Mouse (Mus musculus) heart, embryonic 16.5 days (tissue): ENCODE results near the gene Ankrd36. TPM values are rescaled to one million over a fixed set of nuclear protein-coding genes. Genes with fewer than 3 reads are reported as not detected.

ENCODE experiments used
- ATAC-seq: fragments of 200-750 bp; cut with Nextera tagmentation; replicated peaks from 2 replicates; pipeline ENCODE4 v1.8.0; 2017; ENCODE audit warnings: moderate number of reproducible peaks; ENCODE audit not compliant: insufficient read depth, low FRiP score; ENCODE audit errors: extremely low read depth
- H3K27ac ChIP-seq: fragments of 300-500 bp; sonication (generic); 2 replicates; pipeline ENCODE4 v1.5.1; 2014; ENCODE audit warnings: mild to moderate bottlenecking, low read length, control low read depth, moderate library complexity
- H3K27me3 ChIP-seq: fragments of 300-500 bp; sonication (generic); 2 replicates; pipeline ENCODE4 v1.6.1; 2014; ENCODE audit warnings: low read length, mixed read lengths; ENCODE audit not compliant: control insufficient read depth, insufficient read depth
- H3K36me3 ChIP-seq: fragments of 300-500 bp; sonication (generic); 2 replicates; pipeline ENCODE4 v1.6.1; 2014; ENCODE audit not compliant: control insufficient read depth, insufficient read depth
- H3K4me1 ChIP-seq: fragments of 300-500 bp; sonication (generic); 2 replicates; pipeline ENCODE4 v1.6.1; 2014; ENCODE audit warnings: low read length, mixed read lengths; ENCODE audit not compliant: control insufficient read depth, insufficient read depth
- H3K4me2 ChIP-seq: fragments of 300-500 bp; sonication (generic); 2 replicates; pipeline ENCODE4 v1.6.1; 2014; ENCODE audit warnings: low read depth, mild to moderate bottlenecking, control low read depth, low read length
- H3K4me3 ChIP-seq: fragments of 300-500 bp; sonication (generic); 2 replicates; pipeline ENCODE4 v1.5.1; 2014; ENCODE audit warnings: mild to moderate bottlenecking, control low read depth, low read length
- H3K9ac ChIP-seq: fragments of 300-500 bp; sonication (generic); 2 replicates; pipeline ENCODE4 v1.6.1; 2014; ENCODE audit warnings: low read length, control low read depth
- H3K9me3 ChIP-seq: fragments of 300-500 bp; sonication (generic); replicated peaks from 2 replicates; pipeline ENCODE4 v1.6.1; 2016; ENCODE audit warnings: low read length; ENCODE audit not compliant: control insufficient read depth
- WGBS: fragments of 180-500 bp; shearing (Covaris S2); extraction: QIAGEN DNeasy Blood & Tissue Kit; methylation state at CpG from one replicate; pipeline ENCODE4 v1.1.7; 2014; 5-methylcytosine and 5-hydroxymethylcytosine counted together
- polyA plus RNA-seq: library from polyadenylated mRNA; unstranded; fragments of >200 nt; fragmentation: Nextera tagmentation; extraction: Ambion mirVana; gene quantifications from 2 replicates; pipeline ENCODE4 v1.2.1, GENCODE M21; 2015

Gene Ankrd36
- polyA plus RNA-seq, 1 experiment from 2014 or later, result not detected

GRCm38 (mm10) chr11:5684283-5684682 is 114.8 kb downstream of the Ankrd36 start:
- Histone ChIP-seq H3K4me2 (no peak overlapping the region), H3K4me3 (no peak overlapping the region), H3K4me1 (no peaks in the 10 kb centered on the region), H3K36me3 (no peaks in the 10 kb centered on the region), H3K9ac (no peak overlapping the region), H3K9me3 (no peaks in the 10 kb centered on the region), H3K27ac (no peak overlapping the region), H3K27me3 (no peaks in the 10 kb centered on the region)
- ATAC-seq, result no peak
- WGBS, result 31% methylated on average over 7 of the region's 7 CpGs

GRCm38 (mm10) chr11:5691775-5692174 is 122.3 kb downstream of the Ankrd36 start:
- 29% methylated on average over 7 of the region's 7 CpGs for WGBS
- H3K4me1 ChIP-seq, result no peaks in the 10 kb centered on the region

GRCm38 (mm10) chr11:5700808-5701207 is 131.3 kb downstream of the Ankrd36 start:
- no peak for ATAC-seq
- WGBS, result 81% methylated on average over 7 of the region's 7 CpGs
- Histone ChIP-seq H3K9me3 (no peaks in the 10 kb centered on the region), H3K27me3 (no peaks in the 10 kb centered on the region), H3K36me3 (peaks cover 11% of the 10 kb centered on the region), H3K4me1 (peaks cover 3% of the 10 kb centered on the region; the same call in 1 of the 2 replicates), H3K4me2 (no peak overlapping the region), H3K4me3 (no peak overlapping the region), H3K27ac (no peak overlapping the region), H3K9ac (no peak overlapping the region)

More at GRCm38 (mm10) chr11:5691775-5692174, 122.3 kb downstream of the Ankrd36 start:
- no peak overlapping the region for H3K27ac ChIP-seq
- H3K9ac ChIP-seq, result no peak overlapping the region
- H3K4me2 ChIP-seq, result no peak overlapping the region
- no peaks in the 10 kb centered on the region for H3K9me3 ChIP-seq
- no peaks in the 10 kb centered on the region for H3K27me3 ChIP-seq
- no peaks in the 10 kb centered on the region for H3K36me3 ChIP-seq
- H3K4me3 ChIP-seq, result no peak overlapping the region
- ATAC-seq, result no peak

GRCm38 (mm10) chr11:5701300-5701699 is 131.8 kb downstream of the Ankrd36 start:
- Histone ChIP-seq H3K36me3 (peaks cover 11% of the 10 kb centered on the region), H3K4me3 (no peak overlapping the region), H3K4me1 (peaks cover 8% of the 10 kb centered on the region), H3K27ac (no peak overlapping the region), H3K4me2 (no peak overlapping the region), H3K9me3 (no peaks in the 10 kb centered on the region), H3K27me3 (no peaks in the 10 kb centered on the region), H3K9ac (no peak overlapping the region)
- no peak for ATAC-seq
- WGBS, result 72% methylated on average over 2 of the region's 2 CpGs

GRCm38 (mm10) chr11:5701821-5702220 is 132.3 kb downstream of the Ankrd36 start:
- Histone ChIP-seq H3K27me3 (no peaks in the 10 kb centered on the region), H3K9me3 (no peaks in the 10 kb centered on the region), H3K4me3 (no peak overlapping the region), H3K4me2 (no peak overlapping the region), H3K36me3 (peaks cover 11% of the 10 kb centered on the region), H3K27ac (no peak overlapping the region), H3K9ac (no peak overlapping the region), H3K4me1 (peaks cover 13% of the 10 kb centered on the region)
- WGBS, result 88% methylated on average over 1 of the region's 1 CpGs
- no peak for ATAC-seq

- H3K4me1 ChIP-seq, result peaks cover 13% of the 10 kb centered on the region
- peaks cover 11% of the 10 kb centered on the region for H3K36me3 ChIP-seq
- ATAC-seq, result no peak
- no peak overlapping the region for H3K4me3 ChIP-seq
- 45% methylated on average over 5 of the region's 5 CpGs for WGBS
- H3K27me3 ChIP-seq, result no peaks in the 10 kb centered on the region
- H3K9me3 ChIP-seq, result no peaks in the 10 kb centered on the region
- no peak overlapping the region for H3K27ac ChIP-seq
- H3K4me2 ChIP-seq, result no peak overlapping the region
- no peak overlapping the region for H3K9ac ChIP-seq
Observed at GRCm38 (mm10) chr11:5702271-5702956, 132.9 kb downstream of the Ankrd36 start.

GRCm38 (mm10) chr11:5702957-5703332 is 133.5 kb downstream of the Ankrd36 start:
- Histone ChIP-seq H3K4me3 (no peak overlapping the region), H3K4me2 (no peak overlapping the region), H3K27ac (no peak overlapping the region), H3K27me3 (no peaks in the 10 kb centered on the region), H3K9ac (no peak overlapping the region), H3K4me1 (peaks cover 13% of the 10 kb centered on the region), H3K36me3 (peaks cover 11% of the 10 kb centered on the region), H3K9me3 (no peaks in the 10 kb centered on the region)
- ATAC-seq, result no peak
- WGBS, result 89% methylated on average over 6 of the region's 6 CpGs

GRCm38 (mm10) chr11:5703341-5703740 is 133.9 kb downstream of the Ankrd36 start:
- Histone ChIP-seq H3K9ac (no peak overlapping the region), H3K4me2 (no peak overlapping the region), H3K4me1 (peaks cover 13% of the 10 kb centered on the region), H3K27me3 (no peaks in the 10 kb centered on the region), H3K4me3 (no peak overlapping the region), H3K36me3 (peaks cover 11% of the 10 kb centered on the region), H3K27ac (no peak overlapping the region), H3K9me3 (no peaks in the 10 kb centered on the region)
- ATAC-seq, result no peak
- WGBS, result 86% methylated on average over 1 of the region's 1 CpGs

- H3K4me3 ChIP-seq, result no peak overlapping the region; the same call in 1 of the 2 replicates
- H3K27me3 ChIP-seq, result no peaks in the 10 kb centered on the region
- peak overlapping the region; percentile 81; the same call in 1 of the 2 replicates for H3K4me2 ChIP-seq
- peaks cover 22% of the 10 kb centered on the region for H3K4me1 ChIP-seq
- H3K36me3 ChIP-seq, result peaks cover 11% of the 10 kb centered on the region
- WGBS, result 88% methylated on average over 9 of the region's 9 CpGs
- no peak overlapping the region for H3K27ac ChIP-seq
- H3K9ac ChIP-seq, result no peak overlapping the region
- ATAC-seq, result no peak
- no peaks in the 10 kb centered on the region for H3K9me3 ChIP-seq
Observed at GRCm38 (mm10) chr11:5705972-5706371, 136.5 kb downstream of the Ankrd36 start.
